Mouse (Mus musculus) liver, embryonic 13.5 days (tissue): ENCODE data around the gene Hdlbp. TPM values are rescaled to one million over a fixed set of nuclear protein-coding genes. Genes with fewer than 3 reads are reported as not detected.

Experiments used
- ATAC-seq: fragments of 200-750 bp; cut with Nextera tagmentation; 2 replicates; pipeline ENCODE4 v1.8.0; 2017; ENCODE audit warnings: low read depth, mild to moderate bottlenecking, moderate number of reproducible peaks, moderate library complexity
- DNase-seq: peaks from one replicate; pipeline ENCODE4 v3.0.0; 2022
- H3K27ac ChIP-seq: fragments of 300-500 bp; sonication (generic); 2 replicates; pipeline ENCODE4 v1.5.1; 2015; ENCODE audit warnings: moderate library complexity, mild to moderate bottlenecking, inconsistent platforms
- H3K27me3 ChIP-seq: fragments of 300-500 bp; sonication (generic); 2 replicates; pipeline ENCODE4 v1.6.1; 2015; ENCODE audit warnings: mild to moderate bottlenecking, inconsistent platforms
- H3K36me3 ChIP-seq: fragments of 300-500 bp; sonication (generic); 2 replicates; pipeline ENCODE4 v1.6.1; 2015; ENCODE audit warnings: mild to moderate bottlenecking, inconsistent platforms
- H3K4me1 ChIP-seq: fragments of 300-500 bp; sonication (generic); replicated peaks from 2 replicates; pipeline ENCODE4 v1.6.1; 2015; ENCODE audit warnings: inconsistent platforms
- H3K4me2 ChIP-seq: fragments of 300-500 bp; sonication (generic); 2 replicates; pipeline ENCODE4 v1.6.1; 2015; ENCODE audit warnings: inconsistent platforms, mild to moderate bottlenecking, moderate library complexity
- H3K4me3 ChIP-seq: fragments of 300-500 bp; sonication (generic); replicated peaks from 2 replicates; pipeline ENCODE4 v1.5.1; 2015; ENCODE audit warnings: mild to moderate bottlenecking, inconsistent platforms
- H3K9ac ChIP-seq: fragments of 300-500 bp; sonication (generic); 2 replicates; pipeline ENCODE4 v1.6.1; 2015; ENCODE audit warnings: mild to moderate bottlenecking, inconsistent platforms
- H3K9me3 ChIP-seq: fragments of 300-500 bp; sonication (generic); replicated peaks from 2 replicates; pipeline ENCODE4 v1.6.1; 2016; ENCODE audit warnings: inconsistent platforms
- WGBS: fragments of 180-500 bp; shearing (Covaris S2); methylation state at CpG from one replicate; pipeline ENCODE4 v1.1.7; 2015; ENCODE audit not compliant: insufficient replicate concordance; 5-methylcytosine and 5-hydroxymethylcytosine counted together
- polyA plus RNA-seq: library from polyadenylated mRNA; unstranded; fragments of >200 nt; fragmentation: Nextera tagmentation; extraction: Ambion mirVana; gene quantifications from 2 replicates; pipeline ENCODE4 v1.2.1, GENCODE M21; 2015

The Hdlbp gene
- polyA plus RNA-seq, 1 experiment from 2014 or later: 89.5 TPM

DNA sequence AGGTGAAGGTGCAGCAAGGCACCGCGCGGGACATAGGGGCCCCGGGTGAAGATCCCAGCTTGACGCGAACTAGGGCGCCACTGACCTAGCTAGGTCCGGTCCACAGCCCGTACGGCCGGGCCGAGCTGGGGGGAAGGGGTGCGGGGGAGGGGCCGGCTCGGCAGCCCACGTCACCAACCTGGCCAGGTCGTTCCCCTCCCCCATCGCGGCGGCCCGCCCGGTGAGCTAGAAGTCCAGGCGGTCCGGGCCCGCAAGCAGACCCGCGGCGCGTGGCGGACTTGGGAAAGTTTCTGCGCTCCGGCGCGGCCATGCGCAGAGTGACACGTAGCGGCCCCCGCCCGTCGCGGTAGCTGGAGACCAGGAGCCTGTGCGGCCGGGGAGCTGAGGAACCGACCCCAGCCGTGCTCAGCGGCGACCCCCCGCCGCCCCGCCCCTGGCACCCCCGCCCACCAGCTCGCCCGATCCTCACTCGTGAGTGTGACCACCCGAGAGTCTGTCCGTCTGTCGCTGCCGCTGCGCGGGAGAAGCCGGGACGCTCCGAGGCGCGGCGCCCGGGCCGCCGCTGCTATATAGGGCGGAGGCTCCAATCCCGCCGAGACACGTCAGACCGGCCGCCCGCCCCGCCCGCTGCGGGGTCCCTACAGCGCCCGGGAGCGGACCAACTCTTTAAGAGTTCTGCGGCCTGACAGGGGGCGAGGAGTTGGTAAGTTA is 33.3 kb downstream of the Hdlbp start:
- peak; percentile 91 for ATAC-seq

DNA sequence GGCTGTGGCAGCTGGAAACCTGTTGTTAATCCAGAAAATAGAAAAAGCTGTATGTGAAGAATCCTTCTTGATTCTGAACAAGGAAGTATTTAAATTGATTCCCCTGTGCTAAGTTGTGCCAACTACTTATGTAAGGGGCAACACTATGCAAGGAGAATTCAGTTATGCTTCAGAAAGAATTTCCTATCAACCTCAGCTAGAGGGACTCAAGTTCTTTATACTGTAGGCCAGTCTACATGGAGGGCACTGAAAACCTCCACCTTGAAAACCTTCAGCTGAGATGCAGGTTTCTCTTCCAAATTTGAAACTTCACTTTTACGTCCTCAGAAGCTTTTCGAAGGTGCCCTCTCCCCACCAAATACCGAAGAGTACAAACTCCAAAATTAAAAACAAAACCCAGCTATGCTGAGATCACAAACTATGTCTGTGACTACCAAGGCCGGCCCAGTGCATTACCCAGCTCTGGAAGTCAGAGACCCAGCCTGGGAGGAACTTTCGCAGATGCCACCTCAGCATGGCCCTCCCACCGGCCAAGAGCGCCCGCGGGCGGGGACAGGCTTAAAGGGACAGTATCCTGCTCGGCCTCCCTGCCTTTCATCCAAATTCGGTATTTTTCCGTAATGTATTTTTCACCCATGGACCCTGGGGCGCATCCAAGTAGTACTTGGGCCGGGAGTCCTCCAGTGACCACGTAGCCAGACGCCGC is 34.1 kb downstream of the Hdlbp start:
- 5% methylated on average over 18 of the region's 18 CpGs for WGBS
- H3K9me3 ChIP-seq: no peaks in the 10 kb centered on the region

More for the DNA sequence above, 33.3 kb downstream of the Hdlbp start:
- Histone ChIP-seq H3K4me2 (peak overlapping the region; percentile 90), H3K4me3 (peak overlapping the region; percentile 87), H3K36me3 (peaks cover 23% of the 10 kb centered on the region), H3K27ac (peak overlapping the region; percentile 89), H3K9ac (peak overlapping the region; percentile 91), H3K9me3 (no peaks in the 10 kb centered on the region), H3K27me3 (no peaks in the 10 kb centered on the region), H3K4me1 (peaks cover 45% of the 10 kb centered on the region)
- WGBS: under 1% methylated on average over 84 of the region's 84 CpGs
- DNase-seq: peak; percentile 70

DNA sequence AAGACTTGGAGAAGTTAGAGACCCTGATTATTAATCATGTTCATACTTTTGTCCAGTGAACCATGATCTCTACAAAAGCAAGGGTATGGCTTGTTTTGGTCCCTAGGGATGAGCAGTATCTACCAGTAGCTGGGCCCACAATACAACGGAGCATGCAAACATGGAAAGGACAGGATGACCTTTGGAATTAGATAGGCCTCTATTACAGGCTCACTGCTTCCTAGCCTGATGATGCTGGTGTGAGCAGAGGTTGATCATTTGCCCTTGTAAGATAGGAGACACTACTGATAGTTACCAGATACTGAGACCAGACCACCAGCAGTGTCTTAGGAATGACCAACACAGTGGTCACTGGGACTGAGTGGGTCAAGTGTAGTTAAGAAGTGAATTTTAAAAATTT is 39.3 kb downstream of the Hdlbp start:
- DNase-seq (no peak), ATAC-seq (no peak)
- Histone ChIP-seq H3K4me3 (no peak overlapping the region), H3K9ac (no peak overlapping the region), H3K4me1 (peaks cover 21% of the 10 kb centered on the region), H3K27ac (no peak overlapping the region), H3K4me2 (no peak overlapping the region), H3K36me3 (peaks cover 72% of the 10 kb centered on the region), H3K9me3 (no peaks in the 10 kb centered on the region), H3K27me3 (no peaks in the 10 kb centered on the region)
- WGBS: 81% methylated on average over 1 of the region's 1 CpGs

More for the DNA sequence above, 34.1 kb downstream of the Hdlbp start:
- peak overlapping the region; percentile 91 for H3K9ac ChIP-seq
- peaks cover 29% of the 10 kb centered on the region for H3K36me3 ChIP-seq
- H3K27me3 ChIP-seq: no peaks in the 10 kb centered on the region
- peak; percentile 81 for ATAC-seq
- H3K27ac ChIP-seq: peak overlapping the region; percentile 89
- peak; percentile 67 for DNase-seq
- peak overlapping the region; percentile 90 for H3K4me2 ChIP-seq
- peaks cover 45% of the 10 kb centered on the region for H3K4me1 ChIP-seq
- H3K4me3 ChIP-seq: peak overlapping the region; percentile 87

DNA sequence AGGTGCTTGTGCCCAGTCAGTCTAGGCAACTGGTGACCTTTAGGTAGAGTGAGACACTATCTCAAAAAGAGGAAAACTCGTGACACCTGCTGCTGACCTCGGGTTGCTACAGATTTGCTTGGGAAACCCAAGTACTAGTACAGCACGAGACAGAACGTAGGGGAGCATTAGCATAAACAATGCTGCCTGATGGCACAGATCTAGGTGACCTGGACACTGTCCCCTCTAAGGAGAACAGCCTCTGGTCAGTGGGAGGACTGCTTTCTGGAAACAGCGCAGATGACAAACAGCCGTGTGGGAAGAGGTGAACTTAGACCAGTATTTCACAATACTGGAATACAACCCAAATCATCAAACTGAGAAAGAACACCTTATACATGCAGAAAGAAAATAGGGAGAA is 46.5 kb downstream of the Hdlbp start:
- no peak for DNase-seq
- Histone ChIP-seq H3K4me2 (no peak overlapping the region), H3K9me3 (no peaks in the 10 kb centered on the region), H3K27ac (no peak overlapping the region), H3K4me1 (peaks cover 4% of the 10 kb centered on the region; the same call in 1 of the 2 replicates), H3K4me3 (no peak overlapping the region), H3K36me3 (peaks cover 87% of the 10 kb centered on the region), H3K9ac (no peak overlapping the region), H3K27me3 (no peaks in the 10 kb centered on the region)
- peak; percentile 41; the same call in 1 of the 2 replicates for ATAC-seq
- 80% methylated on average over 6 of the region's 6 CpGs for WGBS

DNA sequence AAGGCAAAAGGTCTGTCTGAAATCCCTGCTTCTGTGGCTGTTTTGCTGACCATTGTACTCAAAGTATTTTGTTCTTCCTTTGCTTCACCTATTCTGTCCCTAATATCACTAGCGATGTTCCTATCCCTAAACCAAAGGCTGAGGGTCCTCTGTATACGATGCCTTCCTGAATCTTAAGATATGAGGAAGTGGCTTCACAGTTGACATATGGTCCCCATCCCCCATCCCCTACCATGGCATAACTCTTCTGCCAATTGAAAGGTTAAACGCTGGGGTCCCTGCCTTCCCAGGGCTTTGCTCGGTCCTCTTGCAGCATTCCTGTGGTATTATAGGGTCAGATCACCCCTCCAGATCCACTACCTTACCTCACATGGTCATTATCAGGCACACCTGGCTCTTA is 75.2 kb downstream of the Hdlbp start:
- no peak overlapping the region for H3K9ac ChIP-seq
- no peak for DNase-seq
- no peak for ATAC-seq
- H3K27me3 ChIP-seq: peaks cover 13% of the 10 kb centered on the region; the same call in 1 of the 2 replicates
- H3K36me3 ChIP-seq: peaks cover 29% of the 10 kb centered on the region
- no peaks in the 10 kb centered on the region; the same call in 1 of the 2 replicates for H3K4me1 ChIP-seq
- no peak overlapping the region for H3K4me3 ChIP-seq
- H3K4me2 ChIP-seq: no peak overlapping the region
- no peaks in the 10 kb centered on the region for H3K9me3 ChIP-seq
- no peak overlapping the region for H3K27ac ChIP-seq
- 47% methylated on average over 4 of the region's 4 CpGs for WGBS

DNA sequence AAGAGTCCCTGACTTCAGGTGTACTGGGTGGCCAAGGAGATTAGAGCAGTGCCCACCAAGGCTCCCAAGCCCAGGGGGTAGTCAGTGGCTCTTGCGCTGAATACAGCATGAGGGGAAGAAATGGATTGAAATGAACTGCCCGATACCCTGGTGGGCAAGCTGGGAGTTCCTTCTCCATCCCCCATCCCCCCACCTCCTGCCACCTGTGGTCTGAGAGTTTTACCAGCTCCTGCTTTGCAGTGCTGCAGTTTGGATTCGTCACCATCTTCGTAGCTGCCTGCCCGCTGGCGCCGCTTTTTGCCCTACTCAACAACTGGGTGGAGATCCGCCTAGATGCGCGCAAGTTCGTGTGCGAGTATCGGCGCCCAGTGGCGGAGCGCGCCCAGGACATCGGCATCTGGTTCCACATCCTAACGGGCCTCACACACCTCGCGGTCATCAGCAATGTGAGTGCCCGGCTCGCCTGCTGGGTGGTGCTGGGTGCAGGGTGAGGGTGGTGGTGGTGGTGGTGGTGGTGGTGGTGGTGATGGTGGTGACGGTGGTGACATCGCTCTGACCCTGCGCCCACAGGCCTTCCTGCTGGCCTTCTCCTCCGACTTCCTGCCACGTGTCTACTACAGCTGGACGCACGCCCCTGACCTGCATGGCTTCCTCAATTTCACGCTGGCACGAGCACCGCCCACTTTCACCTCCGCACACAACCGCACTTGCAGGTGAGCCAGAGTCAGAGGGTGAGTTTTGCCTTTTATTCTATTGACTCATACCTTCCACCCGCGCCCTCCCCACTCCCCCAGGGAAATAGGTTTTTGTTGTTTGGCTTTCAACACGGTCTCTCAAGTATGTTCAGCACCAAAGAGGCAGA is 77.2 kb downstream of the Hdlbp start:
- no peak for ATAC-seq
- Histone ChIP-seq H3K36me3 (peaks cover 9% of the 10 kb centered on the region), H3K27me3 (peaks cover 13% of the 10 kb centered on the region; the same call in 1 of the 2 replicates), H3K4me2 (peak overlapping the region; percentile 54), H3K4me3 (peak overlapping the region; percentile 35), H3K27ac (no peak overlapping the region), H3K9me3 (no peaks in the 10 kb centered on the region), H3K4me1 (no peaks in the 10 kb centered on the region; the same call in 1 of the 2 replicates), H3K9ac (no peak overlapping the region)
- 16% methylated on average over 37 of the region's 38 CpGs for WGBS
- DNase-seq: no peak

DNA sequence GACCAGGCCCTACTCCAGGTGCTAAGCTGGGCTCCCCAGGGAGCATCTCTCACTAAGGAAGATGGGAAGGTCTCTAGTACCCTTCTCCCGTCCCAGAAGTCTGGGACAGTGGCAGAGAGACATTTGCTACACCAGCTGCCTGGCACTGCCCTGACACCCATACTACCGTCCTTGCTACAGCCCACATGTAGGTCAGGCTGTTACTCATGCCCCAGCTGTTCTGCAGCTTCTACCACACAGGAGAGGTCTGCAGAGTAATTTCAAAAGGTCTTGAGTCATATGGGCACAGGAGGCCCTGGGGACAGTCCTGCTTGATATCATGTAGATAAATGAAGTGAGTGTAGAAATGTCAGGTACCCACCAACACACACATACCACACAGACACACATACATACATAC is 89.7 kb downstream of the Hdlbp start:
- H3K9ac ChIP-seq: no peak overlapping the region
- H3K27me3 ChIP-seq: no peaks in the 10 kb centered on the region
- no peak overlapping the region for H3K27ac ChIP-seq
- DNase-seq: no peak
- ATAC-seq: no peak
- H3K4me1 ChIP-seq: no peaks in the 10 kb centered on the region
- no peak overlapping the region for H3K4me2 ChIP-seq
- H3K9me3 ChIP-seq: no peaks in the 10 kb centered on the region
- H3K36me3 ChIP-seq: no peaks in the 10 kb centered on the region
- no peak overlapping the region for H3K4me3 ChIP-seq
- WGBS: 82% methylated on average over 2 of the region's 2 CpGs

DNA sequence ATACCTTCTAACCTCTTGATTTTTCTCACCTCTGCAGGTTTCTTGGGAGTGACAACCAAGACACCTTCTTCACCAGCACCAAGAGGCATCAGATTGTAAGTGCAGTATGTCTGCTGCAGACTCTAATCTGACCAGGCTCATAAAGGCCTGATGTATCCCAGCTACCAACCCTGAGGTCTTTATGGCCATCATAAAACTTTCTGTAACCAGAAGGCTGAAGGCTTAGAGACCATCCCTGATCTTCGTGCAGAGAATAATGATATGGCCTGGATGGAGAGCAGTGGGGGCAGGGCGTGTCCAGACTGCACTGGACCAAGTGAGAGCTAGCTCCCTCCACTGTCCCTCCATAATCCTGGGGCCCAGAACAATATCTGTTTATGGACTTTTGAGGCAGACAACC is 91.4 kb downstream of the Hdlbp start:
- 38% methylated on average over 2 of the region's 2 CpGs for WGBS
- H3K4me1 ChIP-seq: no peaks in the 10 kb centered on the region
- no peaks in the 10 kb centered on the region for H3K9me3 ChIP-seq
- DNase-seq (no peak), ATAC-seq (no peak)
- no peak overlapping the region for H3K4me2 ChIP-seq
- H3K36me3 ChIP-seq: no peaks in the 10 kb centered on the region
- H3K9ac ChIP-seq: no peak overlapping the region
- no peak overlapping the region for H3K27ac ChIP-seq
- no peak overlapping the region for H3K4me3 ChIP-seq
- H3K27me3 ChIP-seq: no peaks in the 10 kb centered on the region

DNA sequence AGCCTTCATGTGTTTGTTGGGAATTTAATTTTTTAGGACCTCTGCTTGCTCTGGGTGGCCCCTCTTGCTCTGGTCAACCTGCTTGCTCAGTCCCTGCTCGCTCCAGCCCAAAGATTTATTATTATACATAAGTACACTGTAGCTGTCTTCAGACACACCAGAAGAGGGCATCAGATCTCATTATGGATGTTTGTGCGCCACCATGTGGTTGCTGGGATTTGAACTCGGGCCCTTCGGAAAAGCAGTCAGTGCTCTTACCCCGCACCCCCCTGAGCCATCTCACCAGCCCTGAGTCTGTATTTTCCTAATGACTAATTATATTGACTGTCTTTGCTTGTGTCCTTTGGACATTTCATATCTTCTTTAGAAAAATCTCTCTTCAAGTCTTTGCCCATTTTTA is 99.5 kb downstream of the Hdlbp start:
- Histone ChIP-seq H3K27me3 (no peaks in the 10 kb centered on the region), H3K9ac (no peak overlapping the region), H3K4me2 (no peak overlapping the region), H3K4me3 (no peak overlapping the region), H3K9me3 (no peaks in the 10 kb centered on the region), H3K36me3 (no peaks in the 10 kb centered on the region), H3K27ac (no peak overlapping the region), H3K4me1 (peaks cover 11% of the 10 kb centered on the region; the same call in 1 of the 2 replicates)
- no peak for ATAC-seq
- 61% methylated on average over 5 of the region's 5 CpGs for WGBS
- no peak for DNase-seq

DNA sequence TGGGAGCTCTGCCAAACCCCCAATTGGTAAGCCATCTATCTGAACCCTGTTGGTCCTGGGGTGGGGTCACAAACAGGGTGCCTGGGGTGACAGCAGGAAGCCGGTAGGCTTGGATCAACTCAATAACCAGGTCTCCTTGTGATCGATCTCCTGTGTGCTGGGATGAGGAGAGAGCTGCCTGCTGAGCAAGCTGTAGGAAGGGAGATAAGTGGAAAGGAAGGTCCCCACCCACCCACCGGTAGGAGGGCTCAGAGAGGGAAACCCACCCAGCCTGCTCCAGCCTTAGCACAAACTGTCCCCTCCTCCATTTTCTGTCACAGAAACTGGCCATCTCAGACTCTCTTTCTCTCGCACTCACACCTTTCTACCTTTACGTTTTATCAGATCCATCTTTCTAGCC is 101.3 kb downstream of the Hdlbp start:
- Histone ChIP-seq H3K36me3 (no peaks in the 10 kb centered on the region), H3K27me3 (no peaks in the 10 kb centered on the region), H3K9ac (no peak overlapping the region), H3K4me2 (no peak overlapping the region), H3K4me3 (no peak overlapping the region), H3K4me1 (peaks cover 11% of the 10 kb centered on the region; the same call in 1 of the 2 replicates), H3K27ac (no peak overlapping the region), H3K9me3 (no peaks in the 10 kb centered on the region)
- WGBS: 14% methylated on average over 5 of the region's 5 CpGs
- DNase-seq (no peak), ATAC-seq (0 out of 2 replicates have a peak, but pooled peaks have one; percentile 15)

DNA sequence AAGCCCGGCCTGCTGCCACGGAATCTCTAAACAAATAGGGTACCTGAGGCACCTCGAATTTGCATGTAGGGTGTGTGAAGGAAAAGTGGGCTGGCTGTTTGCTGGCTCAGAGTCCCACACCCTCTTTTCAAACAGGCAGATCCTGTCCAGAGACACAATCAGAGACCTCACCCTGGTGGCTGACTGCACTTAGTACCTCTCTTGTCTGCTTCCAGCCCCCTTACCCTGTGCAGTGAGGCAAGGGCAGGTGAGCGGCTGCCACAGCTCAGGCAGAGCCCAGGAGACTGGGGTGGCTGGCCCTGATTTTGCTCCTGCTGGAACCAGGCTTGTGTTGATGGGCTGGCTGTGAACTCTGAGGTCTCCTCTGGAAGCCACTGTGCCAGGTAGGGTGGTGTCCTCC is 105.0 kb downstream of the Hdlbp start, which contains the start of gene Ano7:
TSS of gene Ano7 (plus strand) at position 266 of the 400 bp plus-strand sequence.
- no peak within 1 kb of the TSS for H3K9ac ChIP-seq

More for the DNA sequence above, 105.0 kb downstream of the Hdlbp start, which contains the start of gene Ano7:
- Histone ChIP-seq H3K9me3 (no peaks in the 10 kb centered on the region), H3K27ac (no peak within 1 kb of the TSS), H3K27me3 (no peaks in the 10 kb centered on the region), H3K4me2 (no peak within 1 kb of the TSS), H3K4me1 (peaks cover 11% of the 10 kb centered on the region; the same call in 1 of the 2 replicates), H3K36me3 (no peaks in the 10 kb centered on the region), H3K4me3 (no peak within 1 kb of the TSS)
- ATAC-seq (0 out of 2 replicates have a peak, but pooled peaks have one; percentile 10), DNase-seq (no peak)
- 65% methylated on average over 4 of the region's 4 CpGs for WGBS
